Mouse (Mus musculus): Measurements from ENCODE around the gene Bend7. TPM values are rescaled to one million over a fixed set of nuclear protein-coding genes. Genes with fewer than 3 reads are reported as not detected.
A peak's percentile ranks its signal among the peaks of the same experiment; 100 is the strongest.

Bend7 gene
- 7.0 and 7.2 TPM in 2 replicates for polyA plus RNA-seq (2016; fragmentation: Nextera tagmentation; extraction: Ambion mirVana)

- peak within 1 kb of the TSS; percentile 89 for H3K27ac ChIP-seq (replicated peaks)
- ATAC-seq (ENCODE audit: low FRiP score, low read depth), result peak; percentile 76
- peak within 1 kb of the TSS; percentile 80 for H3K9ac ChIP-seq (replicated peaks)
- H3K4me1 ChIP-seq, result peaks cover 6% of the 10 kb centered on the region; the same call in 1 of the 2 replicates
- peaks cover 12% of the 10 kb centered on the region for H3K27me3 ChIP-seq
- under 1% methylated on average over 74 of the region's 124 CpGs for WGBS
- H3K4me3 ChIP-seq, result peak within 1 kb of the TSS; percentile 84
- H3K4me2 ChIP-seq (replicated peaks), result peak within 1 kb of the TSS; percentile 76
- no peaks in the 10 kb centered on the region for H3K36me3 ChIP-seq
- no peaks in the 10 kb centered on the region for H3K9me3 ChIP-seq
Measured at GRCm38 (mm10) chr2:4717769-4718661, at the start of gene Bend7. Bend7 (plus strand) TSS chr2:4717831.

GRCm38 (mm10) chr2:4668626-4669025 is 49.0 kb upstream of the Bend7 start:
- Histone ChIP-seq H3K4me1 (no peaks in the 10 kb centered on the region), H3K27ac (replicated peaks) (no peak overlapping the region), H3K27me3 (no peaks in the 10 kb centered on the region), H3K4me2 (replicated peaks) (no peak overlapping the region), H3K9me3 (no peaks in the 10 kb centered on the region), H3K9ac (replicated peaks) (no peak overlapping the region), H3K36me3 (no peaks in the 10 kb centered on the region), H3K4me3 (no peak overlapping the region)
- WGBS, result 81% methylated on average over 2 of the region's 2 CpGs
- no peak for ATAC-seq (ENCODE audit: low FRiP score, low read depth)

GRCm38 (mm10) chr2:4669701-4670100 is 47.9 kb upstream of the Bend7 start:
- WGBS, result 93% methylated on average over 8 of the region's 8 CpGs
- Histone ChIP-seq H3K36me3 (no peaks in the 10 kb centered on the region), H3K27ac (replicated peaks) (no peak overlapping the region), H3K9ac (replicated peaks) (no peak overlapping the region), H3K27me3 (no peaks in the 10 kb centered on the region), H3K9me3 (no peaks in the 10 kb centered on the region), H3K4me1 (no peaks in the 10 kb centered on the region), H3K4me2 (replicated peaks) (no peak overlapping the region), H3K4me3 (no peak overlapping the region)
- ATAC-seq (ENCODE audit: low FRiP score, low read depth), result no peak

- Histone ChIP-seq H3K27ac (replicated peaks) (no peak overlapping the region), H3K4me3 (no peak overlapping the region), H3K9me3 (no peaks in the 10 kb centered on the region), H3K4me2 (replicated peaks) (no peak overlapping the region), H3K4me1 (no peaks in the 10 kb centered on the region), H3K36me3 (no peaks in the 10 kb centered on the region), H3K9ac (replicated peaks) (no peak overlapping the region), H3K27me3 (no peaks in the 10 kb centered on the region)
- WGBS, result 91% methylated on average over 8 of the region's 8 CpGs
- ATAC-seq (ENCODE audit: low FRiP score, low read depth), result no peak
Measured at GRCm38 (mm10) chr2:4671636-4672035, 46.0 kb upstream of the Bend7 start.

GRCm38 (mm10) chr2:4679886-4680285 is 37.7 kb upstream of the Bend7 start:
- Histone ChIP-seq H3K4me1 (no peaks in the 10 kb centered on the region), H3K36me3 (no peaks in the 10 kb centered on the region), H3K9me3 (no peaks in the 10 kb centered on the region), H3K9ac (replicated peaks) (no peak overlapping the region), H3K27me3 (no peaks in the 10 kb centered on the region), H3K27ac (replicated peaks) (no peak overlapping the region), H3K4me2 (replicated peaks) (no peak overlapping the region), H3K4me3 (no peak overlapping the region)
- WGBS, result 85% methylated on average over 3 of the region's 3 CpGs
- no peak for ATAC-seq (ENCODE audit: low FRiP score, low read depth)

GRCm38 (mm10) chr2:4711262-4711661 is 6.4 kb upstream of the Bend7 start:
- WGBS, result 52% methylated on average over 5 of the region's 5 CpGs
- Histone ChIP-seq H3K4me1 (no peaks in the 10 kb centered on the region), H3K36me3 (no peaks in the 10 kb centered on the region), H3K27me3 (peaks cover 7% of the 10 kb centered on the region), H3K9me3 (no peaks in the 10 kb centered on the region), H3K4me3 (no peak overlapping the region), H3K27ac (replicated peaks) (no peak overlapping the region), H3K9ac (replicated peaks) (no peak overlapping the region), H3K4me2 (replicated peaks) (no peak overlapping the region)
- no peak for ATAC-seq (ENCODE audit: low FRiP score, low read depth)

GRCm38 (mm10) chr2:4717081-4717768 is 406 bp upstream of the Bend7 start:
- H3K4me3 ChIP-seq, result peak overlapping the region; percentile 84
- WGBS, result 3% methylated on average over 34 of the region's 49 CpGs
- ATAC-seq (ENCODE audit: low FRiP score, low read depth), result peak; percentile 82
- no peaks in the 10 kb centered on the region for H3K9me3 ChIP-seq
- peaks cover 12% of the 10 kb centered on the region for H3K27me3 ChIP-seq
- H3K4me2 ChIP-seq (replicated peaks), result peak overlapping the region; percentile 76
- peak overlapping the region; percentile 80 for H3K9ac ChIP-seq (replicated peaks)
- H3K4me1 ChIP-seq, result peaks cover 6% of the 10 kb centered on the region; the same call in 1 of the 2 replicates
- no peaks in the 10 kb centered on the region for H3K36me3 ChIP-seq
- H3K27ac ChIP-seq (replicated peaks), result peak overlapping the region; percentile 58; the same call in 1 of the 2 replicates

- Histone ChIP-seq H3K9me3 (no peaks in the 10 kb centered on the region), H3K4me1 (no peaks in the 10 kb centered on the region; the same call in 1 of the 2 replicates), H3K27me3 (no peaks in the 10 kb centered on the region), H3K4me2 (replicated peaks) (no peak overlapping the region), H3K4me3 (no peak overlapping the region), H3K9ac (replicated peaks) (no peak overlapping the region), H3K27ac (replicated peaks) (no peak overlapping the region), H3K36me3 (no peaks in the 10 kb centered on the region)
- 90% methylated on average over 8 of the region's 8 CpGs for WGBS
- ATAC-seq (ENCODE audit: low FRiP score, low read depth), result no peak
Measured at GRCm38 (mm10) chr2:4723088-4723487, 5.5 kb downstream of the Bend7 start.

GRCm38 (mm10) chr2:4730161-4730560 is 12.5 kb downstream of the Bend7 start:
- Histone ChIP-seq H3K27me3 (no peaks in the 10 kb centered on the region), H3K9ac (replicated peaks) (no peak overlapping the region), H3K36me3 (no peaks in the 10 kb centered on the region), H3K27ac (replicated peaks) (no peak overlapping the region), H3K4me3 (no peak overlapping the region), H3K4me1 (no peaks in the 10 kb centered on the region), H3K4me2 (replicated peaks) (no peak overlapping the region), H3K9me3 (no peaks in the 10 kb centered on the region)
- no peak for ATAC-seq (ENCODE audit: low FRiP score, low read depth)
- 89% methylated on average over 4 of the region's 4 CpGs for WGBS

GRCm38 (mm10) chr2:4733971-4734370 is 16.3 kb downstream of the Bend7 start:
- Histone ChIP-seq H3K9ac (replicated peaks) (no peak overlapping the region), H3K4me3 (no peak overlapping the region), H3K27ac (replicated peaks) (no peak overlapping the region), H3K36me3 (no peaks in the 10 kb centered on the region), H3K4me2 (replicated peaks) (no peak overlapping the region), H3K4me1 (no peaks in the 10 kb centered on the region), H3K27me3 (no peaks in the 10 kb centered on the region), H3K9me3 (no peaks in the 10 kb centered on the region)
- no peak for ATAC-seq (ENCODE audit: low FRiP score, low read depth)
- WGBS, result 95% methylated on average over 1 of the region's 1 CpGs

GRCm38 (mm10) chr2:4736095-4736797 is 18.6 kb downstream of the Bend7 start:
- H3K4me1 ChIP-seq, result no peaks in the 10 kb centered on the region
- H3K36me3 ChIP-seq, result no peaks in the 10 kb centered on the region
- H3K9ac ChIP-seq (replicated peaks), result no peak overlapping the region
- 91% methylated on average over 7 of the region's 7 CpGs for WGBS
- H3K27ac ChIP-seq (replicated peaks), result no peak overlapping the region
- H3K9me3 ChIP-seq, result no peaks in the 10 kb centered on the region
- no peaks in the 10 kb centered on the region for H3K27me3 ChIP-seq
- no peak overlapping the region for H3K4me3 ChIP-seq
- no peak for ATAC-seq (ENCODE audit: low FRiP score, low read depth)
- no peak overlapping the region for H3K4me2 ChIP-seq (replicated peaks)

GRCm38 (mm10) chr2:4736798-4737155 is 19.1 kb downstream of the Bend7 start:
- 85% methylated on average over 4 of the region's 4 CpGs for WGBS
- ATAC-seq (ENCODE audit: low FRiP score, low read depth), result no peak

More at GRCm38 (mm10) chr2:4736798-4737155, 19.1 kb downstream of the Bend7 start:
- Histone ChIP-seq H3K4me1 (no peaks in the 10 kb centered on the region), H3K27ac (replicated peaks) (no peak overlapping the region), H3K27me3 (no peaks in the 10 kb centered on the region), H3K4me2 (replicated peaks) (no peak overlapping the region), H3K9me3 (no peaks in the 10 kb centered on the region), H3K4me3 (no peak overlapping the region), H3K9ac (replicated peaks) (no peak overlapping the region), H3K36me3 (no peaks in the 10 kb centered on the region)
